Mouse (Mus musculus) ES-E14 (cell line): Measurements from ENCODE around the gene Zfp687. TPM values are rescaled to one million over a fixed set of nuclear protein-coding genes. Genes with fewer than 3 reads are reported as not detected.

Experiments
- DNase-seq: peaks from one replicate; pipeline ENCODE4 v3.0.0-alpha.2; 2013; ENCODE audit warnings: low read depth, low spot score
- H3K27ac ChIP-seq: 2 replicates; pipeline ENCODE4 v1.5.1; 2012; ENCODE audit warnings: low read depth, mild to moderate bottlenecking, low read length, moderate library complexity, mixed read lengths; ENCODE audit not compliant: poor library complexity, insufficient read depth, severe bottlenecking
- H3K36me3 ChIP-seq: 2 replicates; pipeline ENCODE4 v1.6.1; 2012; ENCODE audit warnings: mild to moderate bottlenecking, low read length, moderate library complexity, mixed read lengths; ENCODE audit not compliant: control insufficient read depth, poor library complexity, insufficient read depth, severe bottlenecking
- H3K4me1 ChIP-seq, 2 experiments: fragments of 150-350 bp in 1 of 2; sonication (generic) in 1 of 2; 2 replicates each; pipeline ENCODE4 v1.6.1; 2012; ENCODE audit warnings: low read length in 2 of 2, mild to moderate bottlenecking in 1 of 2, mixed read lengths in 1 of 2; ENCODE audit not compliant: control insufficient read depth in 2 of 2, insufficient read depth in 2 of 2, poor library complexity in 1 of 2
- H3K4me3 ChIP-seq, 2 experiments: fragments of 150-350 bp in 1 of 2; sonication (generic) in 1 of 2; 2 replicates each; pipeline ENCODE4 v1.5.1; 2012; ENCODE audit warnings: low read length in 2 of 2, low read depth in 1 of 2, mild to moderate bottlenecking in 1 of 2, mixed read lengths in 1 of 2; ENCODE audit not compliant: insufficient read depth in 1 of 2, poor library complexity in 1 of 2, severe bottlenecking in 1 of 2
- H3K9ac ChIP-seq: 2 replicates; pipeline ENCODE4 v1.6.1; 2012; ENCODE audit warnings: low read depth, mild to moderate bottlenecking, low read length, mixed read lengths; ENCODE audit not compliant: poor library complexity, insufficient read depth, severe bottlenecking
- H3K9me3 ChIP-seq: fragments of 150-350 bp; sonication (generic); 2 replicates; pipeline ENCODE4 v1.6.1; 2012; ENCODE audit warnings: low read depth, mild to moderate bottlenecking, low read length; ENCODE audit not compliant: control insufficient read depth, insufficient read depth
- CHD2 ChIP-seq: IDR thresholded peaks from 2 replicates; pipeline ENCODE4 v1.6.1; 2014; ENCODE audit warnings: mild to moderate bottlenecking, low read depth, low read length, inconsistent platforms
- HCFC1 ChIP-seq: IDR thresholded peaks from 2 replicates; pipeline ENCODE4 v1.6.1; 2012; ENCODE audit warnings: low read length, inconsistent platforms, borderline replicate concordance; ENCODE audit not compliant: insufficient read depth
- MAFK ChIP-seq: IDR thresholded peaks from 2 replicates; pipeline ENCODE4 v1.6.1; 2014; ENCODE audit warnings: mild to moderate bottlenecking, low read depth, low read length, inconsistent platforms; ENCODE audit not compliant: insufficient read depth
- ZC3H11A ChIP-seq: IDR thresholded peaks from 2 replicates; pipeline ENCODE4 v1.6.1; 2012; ENCODE audit warnings: low read depth, mild to moderate bottlenecking, inconsistent platforms, low read length, borderline replicate concordance
- ZNF384 ChIP-seq: IDR thresholded peaks from 2 replicates; pipeline ENCODE4 v1.6.1; 2012; ENCODE audit warnings: low read depth, low read length, inconsistent platforms
- in situ Hi-C, 2 experiments: fragments of 600-800 bp; cut with MboI; formaldehyde crosslinking; loops; one replicate each; pipeline ENCODE4 v1.15.1; 2025; ENCODE audit warnings: low sequenced_read_pairs in 2 of 2, inconsistent platforms in 1 of 2; ENCODE audit not compliant: unreplicated experiment in 2 of 2
- total RNA-seq: library from RNA; depleted of rRNA; stranded (reverse); fragments of 300-350 nt; gene quantifications from 2 replicates; pipeline ENCODE4 v1.2.3, GENCODE M21; 2012; rRNA removed

The Zfp687 gene
- total RNA-seq, 1 experiment, result 19.8 TPM

DNA sequence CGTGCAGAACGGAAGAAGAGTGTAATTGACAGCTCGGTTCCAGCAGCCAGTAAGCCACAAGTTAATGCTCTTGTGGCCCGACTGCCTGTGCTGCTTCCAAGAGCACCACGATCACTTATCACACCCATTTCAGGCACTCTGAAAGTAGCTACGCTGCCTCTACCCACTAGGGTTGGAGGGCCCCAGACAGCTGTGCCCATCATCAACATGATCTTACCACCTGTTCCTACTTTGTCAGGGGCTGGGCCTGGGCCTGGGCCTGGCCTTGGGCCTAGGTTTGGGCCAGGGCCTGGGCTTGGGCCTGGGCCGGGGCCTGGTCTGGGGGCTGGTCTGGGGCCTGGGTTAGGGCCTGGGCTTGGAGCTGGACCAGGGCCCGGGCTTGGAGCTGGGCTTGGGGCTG is 57.0 kb downstream of the Zfp687 start:
- DNase-seq, result no peak
- Histone ChIP-seq H3K4me3 (no peak overlapping the region), H3K36me3 (peaks cover 31% of the 10 kb centered on the region), H3K4me1 (peaks cover 10 to 18% of the 10 kb centered on the region in 2 experiments), H3K9me3 (no peaks in the 10 kb centered on the region), H3K9ac (no peak overlapping the region), H3K27ac (no peak overlapping the region)
- TF ChIP-seq HCFC1, result no peak
- TF ChIP-seq ZNF384, result no peak
- no peak for TF ChIP-seq MAFK
- TF ChIP-seq CHD2, result no peak
- no peak for TF ChIP-seq ZC3H11A
- in situ Hi-C loops, result no loop called here

Other genes starting within 250 kb of the Zfp687 start
- 28.8 and 47.1 TPM in 2 replicates for gene Cgn, start 229.0 kb downstream of the Zfp687 start, total RNA-seq
- 26.6 and 27.1 TPM in 2 replicates for gene Pogz, start 177.9 kb downstream of the Zfp687 start, total RNA-seq
- gene Psmb4, start 128.5 kb downstream of the Zfp687 start, total RNA-seq, result 395 and 498 TPM in 2 replicates
- 1.5 and 2.7 TPM in 2 replicates for gene Selenbp1, start 82.4 kb downstream of the Zfp687 start, total RNA-seq
- 6.1 and 9.0 TPM in 2 replicates for gene Rfx5, start 61.4 kb downstream of the Zfp687 start, total RNA-seq
- gene Pi4kb, start 40.7 kb downstream of the Zfp687 start, total RNA-seq, result 29.7 and 34.4 TPM in 2 replicates
- 258 and 291 TPM in 2 replicates for gene Psmd4, start 27.2 kb upstream of the Zfp687 start, total RNA-seq
- gene Pip5k1a, start 91.5 kb upstream of the Zfp687 start, total RNA-seq, result 23.2 and 30.7 TPM in 2 replicates
- gene Vps72, start 95.6 kb upstream of the Zfp687 start, total RNA-seq, result 34.4 and 35.7 TPM in 2 replicates
- 0.36 TPM in 1 of 2 replicates, not detected in the other for gene Tmod4, start 109.0 kb upstream of the Zfp687 start, total RNA-seq
- gene Scnm1, start 118.6 kb upstream of the Zfp687 start, total RNA-seq, result 38.1 and 39.2 TPM in 2 replicates
- gene Lysmd1, start 118.6 kb upstream of the Zfp687 start, total RNA-seq, result 4.4 and 5.1 TPM in 2 replicates
- 1.0 and 1.3 TPM in 2 replicates for gene Tnfaip8l2, start 126.9 kb upstream of the Zfp687 start, total RNA-seq
- 15.3 and 34.7 TPM in 2 replicates for gene Sema6c, start 145.0 kb upstream of the Zfp687 start, total RNA-seq
- 28.7 and 30.7 TPM in 2 replicates for gene Gabpb2, start 202.5 kb upstream of the Zfp687 start, total RNA-seq
- gene Cdc42se1, start 213.3 kb upstream of the Zfp687 start, total RNA-seq, result 43.2 and 51.4 TPM in 2 replicates
- gene Mllt11, start 216.7 kb upstream of the Zfp687 start, total RNA-seq, result 5.3 and 10.1 TPM in 2 replicates
- gene Gm128, start 226.2 kb upstream of the Zfp687 start, total RNA-seq, result 2.0 and 3.0 TPM in 2 replicates
- 6.7 and 16.0 TPM in 2 replicates for gene Bnipl, start 235.7 kb upstream of the Zfp687 start, total RNA-seq